Mouse (Mus musculus): Measurements from ENCODE around the gene Slc17a2.

GRCm38 (mm10) chr13:23757211-23757773, 49.5 kb upstream of the Slc17a2 start:
- TF ChIP-seq POLR2A (IDR thresholded peaks at IDR 0.05; ENCODE audit: control insufficient read depth, extremely low read depth, insufficient read depth, low read length, poor library complexity) (no peak), CTCF (IDR thresholded peaks at IDR 0.05; ENCODE audit: borderline replicate concordance, control insufficient read depth, extremely low read depth, insufficient read depth, low read length, poor library complexity) (no peak)
